Mouse (Mus musculus): Measurements from ENCODE around the gene Mks1.

DNA sequence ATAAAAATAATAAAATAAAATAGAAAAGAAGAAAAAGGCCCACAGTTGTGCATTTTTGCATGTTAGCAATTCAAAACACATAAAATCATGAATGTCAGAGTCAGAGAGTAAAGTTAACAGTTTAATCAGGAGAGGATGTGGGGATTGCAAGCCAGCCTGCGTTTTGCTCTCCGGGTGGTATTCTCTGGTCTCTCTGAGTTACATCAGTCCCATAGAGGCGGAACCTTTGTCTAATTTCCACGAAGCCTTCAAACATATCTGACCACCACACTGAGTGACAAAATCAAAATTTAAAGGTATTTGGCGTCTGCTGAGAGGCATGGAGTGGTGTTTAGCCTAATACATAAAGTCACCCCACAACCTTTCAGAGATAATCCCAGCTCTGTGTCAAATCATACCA is 31.8 kb downstream of the Mks1 start:
- no peak for TF ChIP-seq EP300 (IDR thresholded peaks at IDR 0.05; ENCODE audit: low read depth)
- TF ChIP-seq CTCF (IDR thresholded peaks at IDR 0.05; ENCODE audit: low read depth) = no peak
